ENCODE assay signal across 20 mouse cellular contexts in genomic region chr6:99187415-99187814, GRCm38 (mm10).
DNase-seq lines count a peak whose midpoint lies in the region; ATAC-seq and TF ChIP-seq lines count a peak whose summit lies in the region.
"Had no signal": no experiment of that assay in that cellular context is flagged by ENCODE, and none has a peak within 500 bp of the region (broad histone marks: within the 10 kb centered on the region; RNA-seq: fewer than 3 reads in every experiment).

No protein-coding gene starts in this region.

- H3K27ac ChIP-seq in heart, embryonic 10.5 days: peak overlapping the region; percentile 83; the same call in 1 of the 2 replicates
- H3K27ac ChIP-seq in spleen, adult 2 months (ENCODE audit: insufficient read depth, low read length): peak overlapping the region; percentile 51; the same call in 1 of the 2 replicates
- H3K27ac ChIP-seq: embryonic facial prominence, embryonic 13.5 days; forebrain, embryonic 12.5 days; hindbrain, embryonic 13.5 days; hindbrain, postnatal 0 days had no signal

- TF ChIP-seq POLR2A in spleen, adult 2 months (IDR thresholded peaks at IDR 0.05; ENCODE audit: low read depth, low read length): no peak

- peaks cover 58% of the 10 kb centered on the region for H3K4me1 ChIP-seq in heart, embryonic 10.5 days
- H3K4me1 ChIP-seq in spleen, adult 2 months (ENCODE audit: control insufficient read depth, insufficient read depth, insufficient read length): peaks cover 28% of the 10 kb centered on the region; the same call in 1 of the 2 replicates

- H3K36me3 ChIP-seq in heart, embryonic 10.5 days: no peaks in the 10 kb centered on the region
- peaks cover 5% of the 10 kb centered on the region for H3K36me3 ChIP-seq in spleen, adult 2 months (ENCODE audit: control insufficient read depth, insufficient read depth, low read length)
- H3K36me3 ChIP-seq: embryonic facial prominence, embryonic 13.5 days; forebrain, embryonic 12.5 days; hindbrain, embryonic 13.5 days had no signal

- no peaks in the 10 kb centered on the region for H3K27me3 ChIP-seq in heart, embryonic 10.5 days (ENCODE audit: insufficient read depth, poor library complexity, severe bottlenecking)
- no peaks in the 10 kb centered on the region for H3K27me3 ChIP-seq in spleen, adult 2 months (ENCODE audit: control insufficient read depth, insufficient read depth, low read length)

- 61% methylated on average over 2 of the region's 2 CpGs for WGBS in heart, embryonic 10.5 days
- WGBS in spleen, adult 2 months: 12% methylated on average over 2 of the region's 2 CpGs

- TF ChIP-seq CTCF in spleen, adult 2 months (IDR thresholded peaks at IDR 0.05; ENCODE audit: extremely low read depth, insufficient read depth, insufficient read length, insufficient replicate concordance): no peak

- DNase-seq in heart, embryonic 10.5 days (ENCODE audit: low spot score): no peak
- DNase-seq in heart, postnatal 4 days: no peak
- no peak for DNase-seq in spleen, adult 2 months (ENCODE audit: low read depth in 1 of 2, low spot score in 2 of 2)
- no peak for DNase-seq in spleen, postnatal 10 days (ENCODE audit: low spot score in 2 of 2)
- no peak for DNase-seq in embryo, embryonic 10.5 days (ENCODE audit: low spot score)
- DNase-seq: adrenal gland, adult 2 months; adrenal gland, postnatal 25 days; cerebellum, adult 11-12 months; cerebellum, adult 9-10 months; cerebellum, postnatal 25 days; gastrocnemius, postnatal 14 days; heart, postnatal 10 days; kidney, adult 11 months had no signal

- H3K4me3 ChIP-seq in heart, embryonic 10.5 days: no peak overlapping the region
- H3K4me3 ChIP-seq in spleen, adult 2 months (ENCODE audit: extremely low read depth, insufficient read depth, insufficient read length): no peak overlapping the region
- H3K4me3 ChIP-seq: embryonic facial prominence, embryonic 13.5 days; forebrain, embryonic 12.5 days; hindbrain, embryonic 13.5 days had no signal

- peak; percentile 28 for ATAC-seq in megakaryocyte, adult 5-6 weeks (ENCODE audit: poor library complexity, severe bottlenecking)
- no peak for ATAC-seq in cerebellum, adult (ENCODE audit: insufficient number of reproducible peaks, low FRiP score, low TSS enrichment)
- ATAC-seq: forebrain, embryonic 16.5 days; hindbrain, postnatal 0 days had no signal

- no peaks in the 10 kb centered on the region for H3K9me3 ChIP-seq in heart, embryonic 10.5 days
- H3K9me3 ChIP-seq: embryonic facial prominence, embryonic 13.5 days; forebrain, embryonic 12.5 days; hindbrain, embryonic 13.5 days had no signal
